Mouse (Mus musculus) testis, adult 2 months (tissue): ENCODE results near the gene Cdc37. TPM values are rescaled to one million over a fixed set of nuclear protein-coding genes. Genes with fewer than 3 reads are reported as not detected.
A peak's percentile ranks its signal among the peaks of the same experiment; 100 is the strongest.

Source experiments
- H3K27ac ChIP-seq: fragments of 200-500 bp; 2 replicates; pipeline ENCODE4 v1.5.1; 2012; ENCODE audit warnings: low read depth, low read length; ENCODE audit not compliant: control insufficient read depth, insufficient read depth
- H3K27me3 ChIP-seq: fragments of 200-500 bp; 2 replicates; pipeline ENCODE4 v1.6.1; 2012; ENCODE audit warnings: mild to moderate bottlenecking, low read length, moderate library complexity; ENCODE audit not compliant: control insufficient read depth, insufficient read depth
- H3K36me3 ChIP-seq: fragments of 200-500 bp; 2 replicates; pipeline ENCODE4 v1.6.1; 2012; ENCODE audit warnings: mild to moderate bottlenecking, low read length; ENCODE audit not compliant: control insufficient read depth, insufficient read depth
- H3K4me1 ChIP-seq: fragments of 200-500 bp; 2 replicates; pipeline ENCODE4 v1.6.1; 2012; ENCODE audit warnings: low read length; ENCODE audit not compliant: control insufficient read depth, insufficient read depth
- H3K4me3 ChIP-seq: fragments of 200-500 bp; 2 replicates; pipeline ENCODE4 v1.5.1; 2012; ENCODE audit warnings: low read depth, mild to moderate bottlenecking, low read length, moderate library complexity, mixed read lengths; ENCODE audit not compliant: control insufficient read depth
- CTCF ChIP-seq: fragments of 200-500 bp; IDR thresholded peaks from 2 replicates; pipeline ENCODE4 v1.5.1; 2012; ENCODE audit warnings: low read depth, mild to moderate bottlenecking, inconsistent platforms, low read length, moderate library complexity; ENCODE audit not compliant: control insufficient read depth, insufficient read depth, insufficient replicate concordance
- POLR2A ChIP-seq: fragments of 200-500 bp; IDR thresholded peaks from 2 replicates; pipeline ENCODE4 v1.6.1; 2012; ENCODE audit warnings: low read depth, mild to moderate bottlenecking, inconsistent platforms, low read length, moderate library complexity; ENCODE audit not compliant: control insufficient read depth
- polyA plus RNA-seq: library from polyadenylated mRNA; depleted of rRNA; stranded (reverse); fragments of >200 nt; gene quantifications from 2 replicates; pipeline ENCODE4 v1.2.3, GENCODE M21; 2012

Gene Cdc37
- polyA plus RNA-seq, 1 experiment: 38.1 TPM

- Histone ChIP-seq H3K27ac (no peak overlapping the region), H3K4me3 (no peak overlapping the region), H3K4me1 (no peaks in the 10 kb centered on the region), H3K36me3 (peaks cover 3% of the 10 kb centered on the region), H3K27me3 (no peaks in the 10 kb centered on the region)
- TF ChIP-seq POLR2A: no peak
- no peak for TF ChIP-seq CTCF
Measured at GRCm38 (mm10) chr9:21138386-21138785, 11.4 kb downstream of the Cdc37 start.

GRCm38 (mm10) chr9:21137229-21137628 lies 12.6 kb downstream of the Cdc37 start:
- H3K4me1 ChIP-seq: no peaks in the 10 kb centered on the region
- no peaks in the 10 kb centered on the region for H3K27me3 ChIP-seq
- H3K27ac ChIP-seq: no peak overlapping the region
- TF ChIP-seq POLR2A (no peak), CTCF (0 out of 2 replicates have a peak, but pooled peaks have one; percentile 10)
- no peak overlapping the region for H3K4me3 ChIP-seq
- H3K36me3 ChIP-seq: peaks cover 3% of the 10 kb centered on the region

DNA sequence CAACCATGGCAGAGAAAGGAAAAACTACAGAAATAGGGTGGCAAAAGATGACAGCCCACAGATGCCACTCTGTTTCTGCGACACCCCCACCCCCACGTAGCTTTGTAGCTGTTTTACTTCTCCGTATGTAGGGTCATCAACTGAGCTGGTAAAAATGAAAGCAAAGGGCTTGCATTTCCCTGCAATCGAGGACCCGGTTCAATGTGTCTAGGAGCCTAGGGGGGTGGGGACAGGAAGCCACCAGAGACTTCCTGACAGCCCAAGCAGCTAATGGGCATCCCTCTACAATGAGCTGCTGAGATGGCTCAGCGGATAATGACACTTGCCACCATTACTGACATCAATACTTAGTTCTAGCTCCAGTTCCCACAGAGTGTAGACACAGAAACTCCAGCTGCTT lies 13.4 kb downstream of the Cdc37 start:
- Histone ChIP-seq H3K4me1 (no peaks in the 10 kb centered on the region), H3K4me3 (no peak overlapping the region), H3K27ac (no peak overlapping the region), H3K27me3 (no peaks in the 10 kb centered on the region), H3K36me3 (no peaks in the 10 kb centered on the region)
- TF ChIP-seq CTCF (no peak), POLR2A (no peak)

- Histone ChIP-seq H3K27ac (no peak overlapping the region), H3K27me3 (no peaks in the 10 kb centered on the region), H3K4me1 (no peaks in the 10 kb centered on the region), H3K4me3 (no peak overlapping the region), H3K36me3 (no peaks in the 10 kb centered on the region)
- TF ChIP-seq CTCF (no peak), POLR2A (no peak)
Measured at GRCm38 (mm10) chr9:21135941-21136381, 13.8 kb downstream of the Cdc37 start.

DNA sequence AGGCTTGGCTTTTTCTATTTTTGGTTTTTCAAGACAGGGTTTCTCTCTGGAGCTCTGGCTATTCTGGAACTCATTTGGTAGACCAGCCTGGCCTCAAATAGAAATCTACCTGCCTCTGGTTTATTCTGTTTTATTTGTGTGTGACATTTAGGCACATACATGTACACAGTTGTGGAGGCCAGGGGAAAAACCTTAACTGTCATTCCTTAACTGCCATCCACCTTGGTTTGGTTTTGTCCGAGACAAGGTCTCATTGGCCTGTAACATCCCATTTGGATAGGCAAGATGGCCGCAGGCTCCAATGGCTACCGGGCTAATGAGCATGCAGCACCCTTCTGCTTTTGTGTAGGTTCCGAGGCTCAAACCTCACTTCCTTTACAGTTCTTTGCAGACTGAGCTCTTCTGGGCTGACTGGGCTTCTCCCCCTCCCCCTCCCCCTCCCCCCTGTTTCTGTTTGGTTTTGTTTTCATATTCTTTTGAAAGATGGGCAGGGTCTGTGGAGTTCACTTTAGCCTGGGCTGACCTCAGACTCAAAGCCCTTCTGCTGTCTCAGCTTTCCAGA lies 14.4 kb downstream of the Cdc37 start:
- no peak overlapping the region for H3K27ac ChIP-seq
- peaks cover 1% of the 10 kb centered on the region; the same call in 1 of the 2 replicates for H3K4me1 ChIP-seq
- no peaks in the 10 kb centered on the region for H3K36me3 ChIP-seq

DNA sequence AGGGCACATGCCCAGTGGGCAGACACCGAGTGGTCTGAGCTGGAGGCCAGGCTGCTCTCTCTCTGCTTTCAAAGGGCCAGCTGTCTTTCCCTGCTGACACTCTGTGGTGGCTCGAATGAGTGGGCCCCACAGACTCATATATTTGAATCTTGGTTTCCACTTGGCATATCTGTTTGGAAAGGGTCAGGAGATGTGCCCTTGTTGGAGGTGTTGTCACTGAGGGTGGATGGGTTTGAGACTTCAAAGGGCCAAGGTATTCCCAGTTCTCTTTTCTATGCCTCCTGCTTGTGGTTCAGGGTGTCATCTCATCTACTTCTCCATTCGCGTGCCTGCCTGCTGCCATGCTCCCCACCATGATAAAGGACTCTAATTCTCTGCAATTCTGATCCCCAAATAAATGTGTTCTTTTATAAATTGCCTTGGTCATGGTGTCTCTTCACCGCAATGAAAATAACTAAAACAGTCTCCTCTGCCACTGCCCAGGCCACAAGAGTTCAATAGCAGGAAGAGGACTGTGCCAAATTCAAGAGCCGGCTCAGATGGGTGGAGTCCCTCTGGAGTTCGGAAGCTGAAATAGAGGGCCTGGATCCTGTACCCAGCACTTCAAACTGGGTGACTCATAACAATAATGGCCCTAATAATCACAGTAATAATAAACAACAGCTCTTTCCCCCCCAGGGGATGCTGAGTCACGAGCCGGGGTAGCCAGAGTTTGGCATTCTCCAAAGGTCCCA lies 15.0 kb downstream of the Cdc37 start:
- Histone ChIP-seq H3K4me3 (no peak overlapping the region), H3K27ac (no peak overlapping the region), H3K27me3 (no peaks in the 10 kb centered on the region)

More for the DNA sequence above, 14.4 kb downstream of the Cdc37 start:
- no peak overlapping the region for H3K4me3 ChIP-seq
- H3K27me3 ChIP-seq: no peaks in the 10 kb centered on the region
- no peak for TF ChIP-seq POLR2A
- no peak for TF ChIP-seq CTCF

GRCm38 (mm10) chr9:21133064-21133707 lies 16.6 kb downstream of the Cdc37 start:
- H3K4me1 ChIP-seq: peaks cover 2% of the 10 kb centered on the region; the same call in 1 of the 2 replicates
- no peaks in the 10 kb centered on the region for H3K36me3 ChIP-seq
- no peak overlapping the region for H3K27ac ChIP-seq
- no peak overlapping the region for H3K4me3 ChIP-seq
- TF ChIP-seq POLR2A (no peak), CTCF (no peak)
- H3K27me3 ChIP-seq: no peaks in the 10 kb centered on the region

More for the DNA sequence above, 15.0 kb downstream of the Cdc37 start:
- peaks cover 2% of the 10 kb centered on the region; the same call in 1 of the 2 replicates for H3K4me1 ChIP-seq
- no peak for TF ChIP-seq CTCF
- no peak for TF ChIP-seq POLR2A
- H3K36me3 ChIP-seq: no peaks in the 10 kb centered on the region
